Mouse (Mus musculus): ENCODE measurements around the gene Catip. TPM values are rescaled to one million over a fixed set of nuclear protein-coding genes. Genes with fewer than 3 reads are reported as not detected.
A peak's percentile ranks its signal among the peaks of the same experiment; 100 is the strongest.

Catip gene
- total and polyA plus RNA-seq, 3 experiments = 0.27 TPM; not detected in 2

DNA sequence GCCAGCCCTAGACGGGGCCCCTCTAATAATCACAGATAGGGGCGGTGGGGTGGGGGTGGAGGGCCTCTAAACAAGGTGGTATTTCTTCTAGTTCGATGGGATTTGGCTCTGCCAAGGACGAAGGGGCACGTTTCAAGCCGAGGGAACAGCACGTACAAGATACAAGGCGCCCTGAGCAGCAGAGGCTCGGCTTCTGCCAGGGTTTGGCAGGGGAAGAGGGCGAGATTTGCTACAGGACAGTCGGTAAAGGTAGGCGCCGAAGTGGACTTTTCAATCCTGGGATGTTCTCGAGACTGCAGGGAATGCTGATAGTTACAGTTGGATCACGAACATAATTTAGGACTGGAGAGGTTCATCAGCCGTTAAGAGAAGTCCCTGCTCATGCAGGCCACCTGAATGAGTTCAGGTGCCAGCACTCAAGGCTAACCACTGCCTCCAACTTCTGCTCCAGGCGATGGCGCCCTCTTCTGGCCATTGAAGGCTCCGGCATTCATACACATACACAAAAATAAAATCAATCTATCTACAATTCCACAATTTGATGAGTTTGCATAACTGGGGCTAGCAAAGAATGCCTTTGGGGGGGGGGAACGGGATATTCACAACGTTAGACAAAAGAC lies 28.5 kb downstream of the Catip start:
- Histone ChIP-seq H3K4me3 (ENCODE audit: low read depth, low read length) (peak overlapping the region; percentile 82), H3K27me3 (ENCODE audit: insufficient read depth, low read length) (no peaks in the 10 kb centered on the region), H3K36me3 (replicated peaks) (peaks cover 28% of the 10 kb centered on the region), H3K9me3 (replicated peaks) (no peaks in the 10 kb centered on the region; the same call in 1 of the 2 replicates), H3K4me1 (ENCODE audit: insufficient read depth, low read depth, low read length) (peaks cover 88% of the 10 kb centered on the region)
- ATAC-seq (ENCODE audit: extremely low read depth, insufficient number of reproducible peaks, low FRiP score, poor library complexity, severe bottlenecking) (no peak), DNase-seq (ENCODE audit: low spot score) (peak; percentile 48)
- TF ChIP-seq GATA2 (IDR thresholded peaks at IDR 0.05; ENCODE audit: borderline replicate concordance, low read depth, low read length) (no peak), CTCF (IDR thresholded peaks at IDR 0.05; ENCODE audit: low read depth, low read length) (peak; percentile 74; the same call in 1 of the 2 replicates)

DNA sequence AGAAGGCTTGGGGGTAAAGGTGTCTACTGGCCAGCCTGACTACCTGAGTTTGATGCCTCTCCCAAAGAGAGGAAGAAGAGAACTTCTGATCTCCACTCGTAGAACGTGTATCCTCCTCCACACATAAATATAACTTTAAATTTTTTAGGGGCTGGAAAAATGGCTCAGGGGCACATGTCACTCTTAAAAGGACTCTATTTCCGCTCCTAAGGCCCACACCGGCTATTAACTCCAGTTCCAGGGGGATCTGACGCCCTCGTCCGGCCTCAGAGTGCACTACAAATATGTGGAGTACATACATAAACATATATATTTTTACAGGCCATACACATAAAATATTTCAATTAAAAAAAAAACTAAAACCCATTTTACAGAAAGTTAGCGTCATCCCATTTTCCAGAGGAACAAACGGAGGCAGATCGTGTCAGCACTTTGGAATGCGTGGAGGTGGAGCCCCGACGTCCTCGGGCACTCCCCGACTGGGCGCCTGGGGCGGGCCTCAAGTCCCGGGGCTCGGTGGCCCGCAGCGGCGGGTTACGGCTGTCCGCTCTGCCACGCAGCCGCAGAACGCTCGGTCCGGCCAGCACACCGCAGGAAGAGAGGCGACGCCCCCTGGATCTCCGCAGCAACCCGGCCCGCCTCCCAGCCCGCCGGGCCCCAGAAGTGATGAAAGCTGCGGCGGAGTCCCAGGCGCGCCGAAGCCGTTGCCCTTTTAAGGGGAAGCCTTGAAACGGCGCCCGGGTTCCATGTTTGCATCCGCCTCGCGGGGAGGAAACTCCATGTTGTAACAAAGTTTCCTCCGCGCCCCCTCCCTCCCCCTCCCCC lies 29.2 kb downstream of the Catip start, which contains the start of gene Ctdsp1:
Gene Ctdsp1 (plus strand): TSS at position 586 of the 825 bp plus-strand sequence.
- Histone ChIP-seq H3K36me3 (replicated peaks) (peaks cover 30% of the 10 kb centered on the region), H3K4me3 (ENCODE audit: low read depth, low read length) (peak within 1 kb of the TSS; percentile 82), H3K4me1 (ENCODE audit: insufficient read depth, low read depth, low read length) (peaks cover 85% of the 10 kb centered on the region), H3K27me3 (ENCODE audit: insufficient read depth, low read length) (no peaks in the 10 kb centered on the region), H3K9me3 (replicated peaks) (no peaks in the 10 kb centered on the region; the same call in 1 of the 2 replicates)
- TF ChIP-seq TAL1 (conservative IDR thresholded peaks at IDR 0.05; ENCODE audit: low read depth, low read length) = no peak
- TF ChIP-seq GATA1 (IDR thresholded peaks at IDR 0.05; ENCODE audit: borderline replicate concordance, low read length) = no peak
- no peak for TF ChIP-seq POLR2AphosphoS5 (IDR thresholded peaks at IDR 0.05; ENCODE audit: insufficient replicate concordance, low read depth, low read length)
- no peak for TF ChIP-seq CTCF (IDR thresholded peaks at IDR 0.05; ENCODE audit: low read depth, low read length)
- no peak for TF ChIP-seq GATA2 (IDR thresholded peaks at IDR 0.05; ENCODE audit: borderline replicate concordance, low read depth, low read length)
- ATAC-seq (ENCODE audit: extremely low read depth, insufficient number of reproducible peaks, low FRiP score, poor library complexity, severe bottlenecking) = peak; percentile 7; the same call in 1 of the 2 replicates
- peak; percentile 88 for DNase-seq (ENCODE audit: low spot score)

DNA sequence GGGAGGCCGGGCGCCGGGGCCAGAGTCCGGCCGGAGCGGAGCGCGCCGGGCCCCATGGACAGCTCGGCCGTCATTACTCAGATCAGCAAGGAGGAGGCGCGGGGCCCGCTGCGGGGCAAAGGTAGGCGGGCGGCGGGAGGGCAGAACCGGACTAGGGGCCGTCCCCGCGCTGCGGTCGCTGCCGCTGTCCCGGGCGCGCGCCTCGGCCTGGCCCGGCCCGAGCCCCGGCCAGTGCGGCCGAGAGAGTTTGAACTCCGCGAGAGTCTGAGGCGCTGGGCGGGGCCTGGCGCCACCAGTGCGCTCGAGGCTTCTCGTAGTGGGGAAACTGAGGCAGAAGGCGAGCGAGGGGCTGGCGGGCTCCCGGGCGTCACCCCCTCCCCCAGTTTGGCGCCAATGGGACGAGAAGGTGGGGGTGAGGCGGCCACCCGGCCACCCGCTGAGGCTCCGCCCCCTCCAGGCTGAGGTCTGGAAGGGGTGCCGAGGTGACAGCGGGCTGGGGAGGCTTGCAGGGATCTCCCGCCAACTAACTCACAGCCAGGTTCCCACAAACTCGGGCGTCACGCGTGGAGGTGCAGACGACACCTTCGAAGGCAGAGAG lies 30.0 kb downstream of the Catip start:
- TF ChIP-seq GATA2 (IDR thresholded peaks at IDR 0.05; ENCODE audit: borderline replicate concordance, low read depth, low read length) (no peak), GATA1 (IDR thresholded peaks at IDR 0.05; ENCODE audit: borderline replicate concordance, low read length) (no peak), TAL1 (conservative IDR thresholded peaks at IDR 0.05; ENCODE audit: low read depth, low read length) (no peak), POLR2AphosphoS5 (IDR thresholded peaks at IDR 0.05; ENCODE audit: insufficient replicate concordance, low read depth, low read length) (no peak), CTCF (IDR thresholded peaks at IDR 0.05; ENCODE audit: low read depth, low read length) (no peak)
- H3K36me3 ChIP-seq (replicated peaks) = peaks cover 30% of the 10 kb centered on the region
- H3K9me3 ChIP-seq (replicated peaks) = no peaks in the 10 kb centered on the region; the same call in 1 of the 2 replicates
- peak; percentile 89 for DNase-seq (ENCODE audit: low spot score)
- no peaks in the 10 kb centered on the region for H3K27me3 ChIP-seq (ENCODE audit: insufficient read depth, low read length)
- H3K4me3 ChIP-seq (ENCODE audit: low read depth, low read length) = peak overlapping the region; percentile 82
- ATAC-seq (ENCODE audit: extremely low read depth, insufficient number of reproducible peaks, low FRiP score, poor library complexity, severe bottlenecking) = peak; percentile 35
- H3K4me1 ChIP-seq (ENCODE audit: insufficient read depth, low read depth, low read length) = peaks cover 84% of the 10 kb centered on the region

DNA sequence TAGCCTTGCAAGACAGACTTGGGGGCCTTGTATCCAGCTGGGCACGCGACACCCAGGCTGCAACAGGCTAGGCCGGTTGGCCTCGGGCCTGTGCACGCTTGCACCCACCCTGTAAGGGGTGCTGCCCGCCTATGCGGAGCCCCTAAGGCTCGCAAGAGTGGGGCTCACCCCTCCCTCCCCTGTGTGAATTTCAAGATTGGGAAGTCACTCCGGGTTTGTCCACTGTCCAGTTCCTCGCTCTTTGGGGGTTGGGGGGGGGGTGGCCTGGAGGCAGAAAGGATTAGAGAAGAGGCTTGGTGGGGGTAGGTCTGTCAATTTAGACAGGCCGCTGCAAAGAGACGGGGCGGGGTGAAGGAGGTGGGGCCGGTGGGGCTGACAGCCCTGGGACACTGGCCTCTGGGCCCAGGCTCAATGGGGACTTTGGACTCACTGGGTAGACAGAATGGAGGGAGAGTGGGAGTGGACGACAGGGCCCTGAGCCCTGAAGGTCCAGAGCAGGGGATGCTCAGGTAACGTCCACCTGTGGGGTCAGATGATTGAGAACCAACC lies 30.6 kb downstream of the Catip start:
- H3K27me3 ChIP-seq (ENCODE audit: insufficient read depth, low read length) = no peaks in the 10 kb centered on the region
- H3K4me1 ChIP-seq (ENCODE audit: insufficient read depth, low read depth, low read length) = peaks cover 84% of the 10 kb centered on the region
- no peak for TF ChIP-seq POLR2AphosphoS5 (IDR thresholded peaks at IDR 0.05; ENCODE audit: insufficient replicate concordance, low read depth, low read length)
- no peak for TF ChIP-seq TAL1 (conservative IDR thresholded peaks at IDR 0.05; ENCODE audit: low read depth, low read length)
- no peak for TF ChIP-seq GATA1 (IDR thresholded peaks at IDR 0.05; ENCODE audit: borderline replicate concordance, low read length)
- TF ChIP-seq GATA2 (IDR thresholded peaks at IDR 0.05; ENCODE audit: borderline replicate concordance, low read depth, low read length) = no peak
- no peak for TF ChIP-seq CTCF (IDR thresholded peaks at IDR 0.05; ENCODE audit: low read depth, low read length)
- ATAC-seq (ENCODE audit: extremely low read depth, insufficient number of reproducible peaks, low FRiP score, poor library complexity, severe bottlenecking) = no peak
- H3K9me3 ChIP-seq (replicated peaks) = no peaks in the 10 kb centered on the region; the same call in 1 of the 2 replicates
- H3K4me3 ChIP-seq (ENCODE audit: low read depth, low read length) = peak overlapping the region; percentile 82
- peaks cover 30% of the 10 kb centered on the region for H3K36me3 ChIP-seq (replicated peaks)
- DNase-seq (ENCODE audit: low spot score) = no peak

DNA sequence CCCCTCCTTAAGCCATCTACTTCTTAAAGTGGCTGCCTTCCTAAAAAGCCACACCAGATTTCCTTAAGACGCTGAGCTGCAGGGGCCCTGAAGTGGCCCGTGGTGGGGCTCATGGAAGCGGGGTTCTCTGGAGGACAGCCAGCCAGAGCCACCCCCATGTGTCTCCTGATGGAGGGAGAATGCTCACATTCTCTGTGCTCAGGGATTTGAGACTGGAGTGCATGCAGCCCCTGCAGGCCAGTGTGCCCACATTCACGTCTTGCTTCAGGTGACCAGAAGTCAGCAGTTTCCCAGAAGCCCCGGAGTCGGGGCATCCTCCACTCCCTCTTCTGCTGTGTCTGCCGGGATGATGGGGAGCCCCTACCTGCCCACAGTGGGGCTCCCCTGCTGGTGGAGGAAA lies 31.1 kb downstream of the Catip start:
- ATAC-seq (ENCODE audit: extremely low read depth, insufficient number of reproducible peaks, low FRiP score, poor library complexity, severe bottlenecking) (no peak), DNase-seq (ENCODE audit: low spot score) (no peak)
- Histone ChIP-seq H3K36me3 (replicated peaks) (peaks cover 30% of the 10 kb centered on the region), H3K4me1 (ENCODE audit: insufficient read depth, low read depth, low read length) (peaks cover 84% of the 10 kb centered on the region), H3K9me3 (replicated peaks) (peaks cover under 1% of the 10 kb centered on the region; the same call in 1 of the 2 replicates), H3K27me3 (ENCODE audit: insufficient read depth, low read length) (no peaks in the 10 kb centered on the region), H3K4me3 (ENCODE audit: low read depth, low read length) (peak overlapping the region; percentile 82)
- no peak for TF ChIP-seq GATA1 (IDR thresholded peaks at IDR 0.05; ENCODE audit: borderline replicate concordance, low read length)
- TF ChIP-seq POLR2AphosphoS5 (IDR thresholded peaks at IDR 0.05; ENCODE audit: insufficient replicate concordance, low read depth, low read length) = no peak
- TF ChIP-seq GATA2 (IDR thresholded peaks at IDR 0.05; ENCODE audit: borderline replicate concordance, low read depth, low read length) = no peak
- no peak for TF ChIP-seq CTCF (IDR thresholded peaks at IDR 0.05; ENCODE audit: low read depth, low read length)

Measured in G1E (cell line).